Mouse (Mus musculus): ENCODE measurements around the gene Yipf7.

DNA sequence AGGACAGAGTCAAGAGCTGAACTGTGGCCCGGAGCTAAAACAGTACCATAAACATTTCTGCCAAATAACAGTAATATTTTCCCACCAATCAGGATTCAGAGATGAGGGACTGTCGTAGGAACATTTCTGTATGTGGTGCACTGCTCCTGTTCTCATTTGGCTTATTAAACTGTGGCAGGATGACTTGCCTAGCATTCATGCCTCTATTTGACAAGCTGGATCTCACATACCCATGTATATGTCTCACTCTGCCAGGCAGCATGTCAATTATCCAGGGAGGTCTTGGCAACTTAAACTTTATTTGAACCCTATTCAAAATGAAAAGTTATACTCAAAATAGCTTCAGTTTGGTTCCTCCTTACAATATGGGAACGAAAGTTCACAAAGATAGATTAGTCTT lies 35.4 kb downstream of the Yipf7 start:
- TF ChIP-seq POLR2A (IDR thresholded peaks at IDR 0.05; ENCODE audit: extremely low read depth, insufficient read depth, low read length), result no peak
- no peak for TF ChIP-seq CTCF (IDR thresholded peaks at IDR 0.05; ENCODE audit: low read depth, low read length)

Measured in liver, adult 2 months (tissue).